Mouse (Mus musculus) spleen, adult 12 weeks (tissue): ENCODE data around the gene Atrnl1.
"Not testable (repeated sequence)": the region's sequence is repeated elsewhere in the genome, so short reads cannot be mapped to it uniquely, and the experiment has no call there.

Experiments
- DNase-seq: peaks from one replicate; pipeline ENCODE4 v3.0.0; 2022; ENCODE audit warnings: low spot score

Atrnl1 gene

DNA sequence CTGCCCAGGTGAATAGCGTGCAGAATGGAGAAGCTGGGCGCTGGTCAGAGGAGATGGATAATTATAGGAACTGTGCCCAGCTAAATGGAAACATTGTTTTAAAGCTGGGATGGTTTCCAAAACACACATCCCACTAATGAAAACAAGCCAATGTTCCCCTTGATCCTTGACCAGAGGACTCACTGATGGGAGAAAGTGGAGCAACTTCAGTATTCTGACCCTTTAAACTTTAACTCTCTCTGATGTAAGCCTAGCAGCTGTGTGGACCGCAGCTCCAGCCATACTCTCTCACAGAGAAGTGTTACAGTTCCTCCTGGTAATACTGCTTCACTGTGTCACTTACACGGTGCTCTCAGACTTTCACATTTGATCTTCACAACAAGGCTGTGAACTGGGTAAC is 432.7 kb downstream of the Atrnl1 start:
- no peak for DNase-seq

DNA sequence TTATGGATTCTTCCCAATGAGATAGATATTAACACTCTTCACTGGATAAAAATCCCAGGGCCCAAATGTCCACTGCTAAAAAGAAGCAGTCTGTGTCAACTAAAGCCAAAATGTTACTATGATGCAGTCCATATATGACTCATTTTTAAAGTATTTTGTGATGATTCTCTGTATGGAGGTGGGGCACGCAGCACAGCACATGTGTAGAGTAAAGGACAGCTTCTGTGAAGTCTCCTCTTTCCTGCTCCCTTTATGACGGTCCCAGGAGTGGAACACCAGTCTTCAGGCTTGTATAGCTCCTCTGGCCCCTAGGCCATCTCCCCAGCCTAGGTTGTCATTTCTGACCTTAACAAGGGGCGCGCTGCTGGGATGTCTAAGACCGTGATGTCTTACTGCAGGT is 434.0 kb downstream of the Atrnl1 start:
- no peak for DNase-seq

DNA sequence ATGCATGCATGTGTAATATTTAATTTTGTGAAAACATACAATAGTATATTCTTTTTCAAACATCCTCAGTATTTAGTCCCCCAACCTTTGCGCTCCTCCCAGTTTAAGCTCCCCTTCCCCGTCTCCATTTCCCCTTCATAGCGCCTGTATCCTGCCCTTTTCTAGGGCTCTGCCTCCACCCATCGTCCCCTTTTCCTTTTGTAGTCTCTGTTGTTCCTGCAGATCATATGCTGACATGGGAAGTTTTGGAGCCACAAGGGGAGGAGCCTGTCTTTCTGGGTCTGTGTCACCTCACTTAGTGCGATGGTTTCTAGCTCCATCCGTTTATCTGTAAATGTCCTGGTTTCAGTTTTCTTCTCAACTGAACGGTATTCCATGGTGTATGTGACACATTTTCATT is 435.8 kb downstream of the Atrnl1 start:
- no peak for DNase-seq

DNA sequence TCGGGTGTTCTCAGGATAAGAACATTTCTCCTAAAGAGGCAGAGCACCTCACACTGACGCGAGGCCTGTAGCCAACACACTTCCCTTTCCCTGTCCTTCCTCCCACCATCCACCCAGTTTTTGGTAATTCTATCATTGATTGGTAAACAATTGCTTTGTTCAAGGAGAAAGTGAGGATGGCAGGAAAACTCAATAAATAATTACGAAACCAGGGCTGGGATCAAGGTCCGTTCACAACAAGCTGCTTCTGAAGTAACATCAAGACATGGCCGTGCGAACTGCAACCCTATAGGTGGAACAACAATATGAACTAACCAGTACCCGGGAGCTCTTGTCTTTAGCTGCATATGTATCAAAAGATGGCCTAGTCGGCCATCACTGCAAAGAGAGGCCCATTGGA is 439.6 kb downstream of the Atrnl1 start:
- DNase-seq, result not testable (repeated sequence)

DNA sequence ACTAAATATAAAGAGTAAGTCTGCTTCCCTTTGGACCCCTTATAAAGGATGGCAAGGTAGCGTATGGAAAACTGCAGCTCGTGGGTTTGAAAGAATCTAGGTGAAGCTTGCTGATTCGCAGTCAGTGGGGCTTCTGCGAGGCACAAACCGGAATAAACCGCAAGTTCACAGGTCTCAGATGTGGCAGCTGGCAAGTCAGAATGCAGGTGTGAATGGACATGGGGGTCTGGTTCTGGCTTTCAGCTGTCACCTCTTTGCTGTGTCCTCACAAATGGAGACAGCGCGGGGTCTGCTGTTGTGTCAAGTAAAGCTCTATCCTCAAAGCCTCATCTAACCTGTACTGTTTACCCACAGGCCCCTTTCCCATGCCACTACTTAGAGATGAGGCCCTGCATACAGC is 440.2 kb downstream of the Atrnl1 start:
- DNase-seq, result no peak

DNA sequence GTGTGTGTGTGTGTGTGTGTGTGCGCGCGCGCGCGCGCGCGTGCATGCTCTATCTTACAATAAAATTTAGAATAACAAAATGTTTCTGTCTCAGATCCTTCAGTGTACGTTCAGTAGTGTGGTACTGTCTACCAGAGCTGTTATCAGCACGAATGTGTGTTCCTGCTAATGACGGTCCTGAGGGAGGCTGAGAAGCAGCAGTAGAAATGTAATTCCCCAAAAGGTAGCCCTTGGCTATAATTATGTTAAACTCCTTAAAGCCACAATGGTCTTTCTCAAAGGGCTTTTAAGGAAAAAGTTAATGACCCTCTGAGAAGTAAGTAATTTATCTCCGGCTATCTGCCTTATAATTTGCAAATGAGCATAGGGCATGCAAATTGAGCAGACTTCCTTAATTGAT is 441.1 kb downstream of the Atrnl1 start:
- no peak for DNase-seq

DNA sequence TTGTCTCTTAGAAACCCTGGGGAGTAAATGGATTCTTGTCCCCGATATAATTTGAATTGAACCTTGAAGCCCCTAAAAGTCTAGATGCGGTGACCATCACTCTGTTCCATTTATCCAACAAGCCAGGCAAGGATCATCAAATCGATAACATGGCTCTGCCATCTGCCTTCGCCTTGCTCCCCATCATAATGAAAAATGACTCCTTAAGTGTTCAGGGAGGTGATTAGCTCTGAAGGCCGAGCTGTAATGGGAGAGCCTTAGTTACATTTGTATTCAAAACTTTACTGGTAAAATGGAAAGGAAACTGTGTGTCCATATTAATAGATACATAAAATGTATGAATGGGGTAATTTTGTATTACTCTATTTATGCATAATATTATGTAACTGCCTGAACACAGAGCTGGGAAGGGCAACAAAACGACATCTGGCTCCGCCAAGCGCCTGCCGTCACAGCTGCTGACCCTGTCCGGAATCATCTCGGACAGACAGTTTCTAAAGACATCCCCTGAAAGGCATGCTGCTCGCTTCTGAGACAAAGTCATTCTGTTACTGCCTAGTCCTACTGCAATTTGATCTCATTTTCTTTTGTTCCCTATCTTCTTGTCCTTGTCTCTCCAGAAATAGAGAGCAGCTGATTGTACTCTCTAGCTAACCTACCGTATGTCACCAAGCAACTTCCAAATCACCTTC is 441.8 kb downstream of the Atrnl1 start:
- DNase-seq, result no peak

DNA sequence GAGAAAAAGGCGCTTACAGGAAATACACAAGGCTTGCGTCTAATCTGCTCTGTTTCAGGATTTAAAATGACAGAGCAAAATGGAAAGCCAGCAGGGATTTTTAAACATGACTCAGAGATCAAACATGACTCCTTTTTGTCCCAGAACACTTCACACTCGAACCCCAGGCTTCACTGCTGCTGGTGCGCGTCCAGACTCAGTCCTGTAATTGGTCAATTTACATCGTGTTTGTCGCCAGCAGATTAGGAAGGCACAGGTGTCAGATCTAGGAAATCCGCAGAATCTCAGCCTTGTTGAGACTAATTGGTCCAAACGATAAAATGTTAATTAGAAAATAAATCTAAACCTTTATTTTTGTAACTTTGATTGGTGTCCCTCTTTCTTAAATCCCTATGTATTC is 448.9 kb downstream of the Atrnl1 start:
- no peak for DNase-seq

DNA sequence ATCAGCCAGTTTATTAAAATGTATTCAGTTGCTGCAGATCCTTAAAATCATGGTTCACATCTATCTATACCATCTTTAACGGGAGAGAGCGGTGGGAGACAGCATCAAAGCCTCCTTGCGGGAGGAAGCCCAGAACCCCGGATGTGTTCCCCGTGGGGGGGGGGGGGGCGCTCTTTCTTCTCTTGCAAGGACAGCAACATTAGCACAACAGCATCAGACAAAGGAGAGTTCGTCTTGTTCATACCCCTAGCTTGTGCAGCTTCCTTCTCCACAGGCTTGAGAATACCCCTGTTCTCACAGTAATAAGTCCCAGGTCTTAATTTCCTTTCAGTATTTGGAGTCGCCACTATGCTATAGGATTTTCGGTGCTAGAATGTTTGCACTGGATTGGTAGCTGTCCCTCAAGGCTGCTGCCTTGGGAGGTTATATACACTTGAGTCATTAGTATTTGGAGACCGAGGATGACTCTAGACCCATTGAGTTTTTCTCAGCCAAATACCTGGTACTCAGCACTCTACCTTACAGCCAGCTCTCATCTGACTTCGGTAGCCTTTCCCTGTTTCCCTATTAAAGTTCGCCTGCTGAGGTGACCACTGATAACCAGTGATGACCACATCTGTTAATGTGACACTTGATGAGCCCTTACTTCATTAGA is 449.5 kb downstream of the Atrnl1 start:
- DNase-seq, result no peak

DNA sequence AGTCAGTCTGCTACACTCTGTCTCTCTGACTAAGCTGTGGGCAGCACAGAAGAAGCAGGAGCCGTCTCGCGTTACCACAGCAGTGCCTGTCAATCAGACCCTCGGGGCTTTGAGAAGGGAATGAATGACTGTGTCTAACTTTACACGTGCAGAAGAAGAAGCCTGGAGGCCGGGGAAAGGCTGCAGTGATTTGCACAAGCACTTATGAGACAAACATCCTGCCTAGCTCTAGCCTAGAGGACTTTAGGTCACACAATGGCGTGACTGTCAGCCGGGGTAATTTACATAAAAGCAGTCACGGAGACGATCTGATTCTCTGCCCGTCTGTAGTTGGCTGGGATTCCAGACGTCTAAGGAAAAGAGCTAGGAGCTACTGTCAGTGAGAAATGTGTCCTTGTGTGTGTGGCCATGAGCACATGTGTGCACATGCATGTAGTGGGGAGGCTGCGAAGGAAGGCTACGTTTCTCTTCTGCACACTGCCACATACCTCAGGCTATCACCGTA is 450.1 kb downstream of the Atrnl1 start:
- no peak for DNase-seq

DNA sequence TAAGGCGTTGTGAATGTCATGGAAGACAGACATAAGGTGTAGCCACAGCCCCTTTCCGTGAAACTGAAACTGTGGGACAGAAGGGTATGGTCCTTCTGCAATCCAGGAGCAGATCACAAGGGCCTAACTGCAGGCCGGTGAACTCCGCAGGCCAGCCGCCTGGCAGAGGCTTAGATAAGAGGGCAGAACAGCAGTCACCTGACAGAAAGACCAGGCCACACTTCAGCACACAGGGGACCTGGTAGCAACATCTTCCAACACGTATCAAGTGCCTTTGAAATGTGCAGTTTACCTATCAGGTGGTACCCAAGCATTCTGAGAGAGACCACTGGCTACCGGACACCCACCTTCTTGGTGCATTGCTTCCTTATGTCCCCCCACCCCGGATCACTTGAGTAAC is 451.1 kb downstream of the Atrnl1 start:
- DNase-seq, result no peak

DNA sequence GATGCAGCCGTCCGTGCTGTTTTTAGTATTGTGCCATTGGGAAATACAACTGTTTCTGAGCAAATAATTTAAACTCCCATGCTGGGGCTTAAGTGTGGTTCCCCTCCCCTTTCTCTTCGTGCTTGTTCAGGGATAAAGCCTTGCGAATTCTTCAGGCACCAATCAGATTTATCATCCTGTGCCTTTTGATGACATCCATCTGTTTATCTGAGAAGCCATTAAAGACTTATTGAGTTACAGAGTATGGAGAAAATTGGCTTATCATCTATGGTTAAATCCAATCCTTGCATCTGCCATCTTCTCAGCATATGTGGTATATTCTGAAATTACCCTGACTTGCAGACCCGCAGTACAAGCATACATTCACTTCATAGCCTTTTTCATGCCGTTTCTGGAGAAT is 452.7 kb downstream of the Atrnl1 start:
- DNase-seq, result no peak

DNA sequence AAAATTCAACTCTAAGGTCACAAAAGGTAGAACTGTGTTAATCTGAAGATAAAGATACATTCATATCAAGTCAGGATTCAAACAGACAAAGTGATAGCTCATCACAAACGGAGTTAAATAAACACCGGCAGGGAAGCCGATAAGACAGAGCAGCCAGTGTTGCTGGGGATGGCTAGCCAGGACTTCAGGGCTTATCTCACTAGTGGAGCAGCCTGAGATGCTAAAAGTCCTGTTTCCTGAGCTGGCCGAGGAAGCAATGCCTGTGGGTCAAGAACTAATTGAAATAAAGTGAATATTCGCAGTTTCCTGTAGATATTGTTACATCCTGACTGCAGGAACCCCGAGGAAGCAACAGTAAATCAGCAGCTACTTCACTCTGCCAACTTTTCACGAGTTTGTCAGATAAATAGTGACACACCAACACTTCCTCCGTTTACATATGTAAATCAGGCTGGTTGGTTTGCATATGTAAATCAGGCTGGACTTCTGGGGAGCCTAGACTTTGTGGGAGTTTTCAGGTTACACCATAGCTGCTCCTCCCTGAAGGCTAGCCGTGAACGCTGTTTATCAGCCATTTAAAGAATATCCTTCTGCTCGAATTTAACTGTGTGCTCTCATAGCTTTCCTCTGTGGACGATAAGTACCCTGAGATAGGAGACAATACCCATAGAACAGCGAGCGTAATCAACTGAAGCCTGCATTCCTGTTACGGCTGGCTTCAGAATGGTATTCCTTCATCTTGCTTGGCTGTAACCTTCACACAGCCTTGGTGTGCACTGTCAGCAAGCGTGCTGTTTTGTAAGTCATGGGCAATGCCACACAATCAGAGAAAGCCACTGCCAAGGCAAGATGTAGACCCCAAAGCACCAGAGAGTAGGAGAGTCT is 453.5 kb downstream of the Atrnl1 start:
- DNase-seq, result no peak

DNA sequence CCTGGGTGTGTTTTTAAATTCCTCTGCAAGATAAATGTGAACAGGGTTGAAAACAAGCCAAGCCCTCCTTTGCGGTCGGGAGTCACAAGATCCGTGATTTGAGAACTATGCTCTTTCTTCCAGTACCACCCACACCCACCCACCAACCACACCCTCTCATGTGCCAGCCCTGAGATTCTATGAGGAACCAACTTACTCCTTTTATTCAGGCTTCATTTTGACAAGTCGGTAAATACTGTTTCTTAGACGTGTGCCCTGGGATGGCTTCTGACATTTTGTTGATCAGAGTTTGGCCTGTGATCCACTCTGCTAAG is 454.1 kb downstream of the Atrnl1 start:
- no peak for DNase-seq

DNA sequence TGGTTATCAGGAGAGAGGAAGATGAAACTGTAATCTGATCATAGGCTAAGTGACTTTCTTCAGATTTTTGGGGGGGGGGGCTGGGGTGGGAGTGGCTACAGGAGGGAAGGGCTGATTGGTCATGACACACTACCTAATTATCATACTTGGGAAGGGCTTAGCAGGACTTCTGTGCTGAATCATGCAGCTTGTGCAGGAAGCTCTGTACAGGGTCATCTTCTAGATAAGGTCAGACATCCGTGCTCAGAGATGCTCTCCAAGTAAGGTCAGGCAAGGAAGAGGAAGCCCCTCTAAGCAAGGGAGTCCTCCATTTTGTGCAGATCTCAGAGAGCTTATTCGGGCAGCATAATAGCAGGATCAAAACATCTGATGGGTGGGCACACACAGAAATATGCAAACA is 454.7 kb downstream of the Atrnl1 start:
- DNase-seq, result no peak

DNA sequence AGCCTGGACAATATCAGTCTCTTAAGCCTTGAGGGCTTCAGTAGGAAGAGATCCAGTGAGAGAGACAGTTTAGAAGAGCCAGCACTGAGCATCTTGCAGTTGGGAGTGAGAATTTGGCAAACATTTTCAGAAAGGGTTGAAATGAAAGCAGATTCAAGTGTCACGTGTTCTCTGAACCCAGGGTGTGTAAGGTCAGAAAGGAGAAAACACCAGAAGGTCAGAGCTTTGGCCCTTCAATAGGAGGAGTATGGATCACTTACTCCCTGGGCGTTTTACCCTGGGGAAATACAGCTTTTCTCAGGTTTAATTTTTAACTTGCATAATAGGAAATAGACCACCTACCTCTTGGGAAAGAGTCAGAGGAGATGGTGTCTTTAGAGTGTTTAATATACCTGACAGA is 457.3 kb downstream of the Atrnl1 start:
- DNase-seq, result no peak

DNA sequence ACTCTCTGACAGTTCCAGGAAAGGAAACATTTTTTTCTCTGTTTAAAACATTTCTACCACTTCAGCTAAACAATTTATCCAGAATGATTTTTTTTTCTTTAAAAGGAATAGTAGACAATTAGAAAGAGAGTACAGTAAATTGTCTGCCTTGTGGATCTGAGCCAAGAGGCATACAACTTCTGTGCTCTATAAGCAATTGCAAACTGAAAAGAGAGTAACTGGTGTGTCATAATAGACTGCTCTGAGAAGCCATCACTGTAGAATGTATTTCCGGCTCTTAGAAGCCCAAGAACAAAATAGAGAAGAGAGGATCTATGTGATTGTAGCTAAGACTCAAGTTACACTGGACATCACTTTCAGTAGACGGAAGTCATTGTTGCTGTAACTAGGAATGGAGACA is 458.1 kb downstream of the Atrnl1 start:
- no peak for DNase-seq

DNA sequence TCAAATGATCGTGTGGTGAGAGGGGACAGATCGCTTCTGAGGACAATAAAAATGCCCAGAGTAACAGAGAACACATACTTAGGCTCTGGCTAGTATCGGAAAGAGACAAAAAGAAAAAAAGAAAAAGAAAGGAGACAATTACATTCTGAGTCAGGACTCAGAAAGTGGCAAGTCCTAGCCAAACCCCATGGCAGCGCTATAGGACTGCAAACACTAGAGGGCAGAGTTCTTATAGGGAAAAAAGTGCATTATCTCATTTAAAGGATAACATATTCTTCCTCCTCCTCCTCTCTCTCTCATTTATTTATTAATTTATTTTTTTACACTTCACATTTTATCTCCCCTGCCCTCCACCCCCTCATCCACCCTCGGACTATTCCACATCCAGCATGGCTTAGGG is 461.6 kb downstream of the Atrnl1 start:
- no peak for DNase-seq

DNA sequence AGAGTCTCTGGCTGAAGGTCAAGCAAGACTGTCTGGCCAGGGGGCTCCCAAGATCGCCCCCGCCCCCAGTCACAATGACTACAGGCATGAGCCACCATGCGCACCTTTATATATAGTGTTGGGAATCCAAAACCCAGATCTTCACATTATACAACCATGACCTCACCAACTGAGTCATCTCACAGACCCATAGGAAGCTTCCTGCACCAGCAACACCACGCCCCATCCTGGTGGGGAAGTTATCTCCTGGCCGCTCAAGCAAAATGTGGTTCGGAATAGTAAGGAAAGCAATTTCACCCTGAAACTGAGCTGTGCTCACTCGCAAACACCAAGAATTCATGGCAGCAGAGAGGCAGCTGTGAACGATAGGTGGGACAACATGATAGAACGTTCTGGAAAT is 462.0 kb downstream of the Atrnl1 start:
- DNase-seq, result no peak

DNA sequence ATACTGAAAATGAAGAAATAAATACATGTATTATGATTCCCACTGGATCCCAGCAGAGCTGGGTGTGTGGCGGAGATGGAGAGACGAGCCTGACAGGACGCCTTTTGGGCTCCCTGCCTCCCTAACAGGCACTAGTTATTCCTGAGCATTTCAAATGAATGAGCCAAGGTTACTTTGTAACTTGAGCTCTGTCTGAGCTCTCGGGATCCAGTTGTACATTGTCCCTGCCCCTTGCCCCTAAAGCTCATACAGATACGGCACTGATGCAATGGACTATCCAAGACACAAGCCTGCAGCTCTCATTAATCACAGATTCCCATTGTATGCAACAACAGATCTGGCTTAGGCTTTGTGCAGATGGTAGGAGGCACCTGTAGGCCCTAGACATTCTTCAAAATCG is 464.4 kb downstream of the Atrnl1 start:
- DNase-seq, result no peak

DNA sequence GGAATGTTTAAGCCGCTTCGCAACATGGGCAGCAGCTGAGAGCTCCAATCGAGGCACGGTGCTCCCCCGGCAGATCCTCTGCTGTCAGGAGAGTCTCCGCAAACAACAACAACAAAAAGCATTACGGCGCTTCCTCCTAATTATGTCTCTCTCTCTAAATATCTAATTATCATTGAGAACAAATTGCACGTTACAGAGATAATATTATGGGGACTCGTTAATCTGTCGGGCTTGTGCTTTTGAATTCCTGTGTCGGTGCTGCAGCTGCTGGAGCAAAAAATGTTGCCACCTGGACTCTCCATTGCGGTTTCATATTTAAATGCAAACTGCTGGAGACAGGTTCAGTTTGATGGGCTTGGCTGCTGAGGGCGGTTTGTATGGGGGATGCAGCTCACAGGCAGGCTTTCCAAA is 466.1 kb downstream of the Atrnl1 start:
- DNase-seq, result no peak

DNA sequence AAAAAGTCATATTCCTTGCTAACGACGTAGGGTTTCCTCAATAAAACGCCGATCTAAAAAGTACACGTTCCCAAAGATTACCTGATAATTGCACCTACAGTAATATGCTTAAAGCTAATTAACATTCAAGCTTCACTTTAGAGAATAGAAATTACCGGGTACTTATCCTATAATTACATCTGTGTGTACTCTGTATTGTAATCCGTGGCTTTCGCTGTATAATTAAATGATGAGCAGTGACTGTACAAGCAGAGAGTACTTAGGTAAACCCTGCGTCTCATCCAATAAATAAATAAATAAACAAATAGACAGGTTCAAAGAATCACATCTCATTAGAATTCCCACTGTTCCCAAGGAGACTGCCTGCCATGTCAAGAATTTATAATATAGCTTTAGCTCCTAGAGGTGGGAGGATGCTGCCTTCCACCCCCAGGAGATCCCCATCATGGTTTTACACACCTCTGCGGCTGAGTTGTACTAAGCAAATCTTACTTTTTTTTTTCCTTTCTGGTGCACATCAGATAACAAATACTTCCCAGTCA is 466.8 kb downstream of the Atrnl1 start:
- DNase-seq, result no peak

DNA sequence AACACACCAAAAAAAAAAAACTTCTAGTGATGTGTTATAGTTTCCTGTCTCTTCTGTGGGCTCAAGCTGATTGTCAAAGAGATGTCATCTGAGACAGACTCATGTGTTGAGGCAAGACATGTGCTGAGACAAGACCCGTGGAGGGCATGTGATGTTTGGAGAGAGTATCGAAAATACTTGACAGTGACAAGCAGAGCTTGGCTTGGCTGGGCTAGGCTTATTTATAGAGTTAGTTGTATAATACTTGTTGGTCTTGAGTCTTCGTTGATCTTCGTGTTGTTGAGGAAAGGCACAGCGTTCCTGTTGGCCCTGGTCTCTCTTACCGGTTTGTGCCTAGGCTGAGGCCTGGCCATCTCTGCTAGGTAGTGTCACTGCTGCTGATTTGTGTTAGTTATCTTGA is 469.3 kb downstream of the Atrnl1 start:
- no peak for DNase-seq
